Mouse (Mus musculus) kidney, adult 8-10 months (tissue): ENCODE data around the gene Kcnn1.

Experiments
- DNase-seq, 2 experiments: peaks; one replicate each; pipeline ENCODE4 v3.0.0; 2022

Gene Kcnn1

DNA sequence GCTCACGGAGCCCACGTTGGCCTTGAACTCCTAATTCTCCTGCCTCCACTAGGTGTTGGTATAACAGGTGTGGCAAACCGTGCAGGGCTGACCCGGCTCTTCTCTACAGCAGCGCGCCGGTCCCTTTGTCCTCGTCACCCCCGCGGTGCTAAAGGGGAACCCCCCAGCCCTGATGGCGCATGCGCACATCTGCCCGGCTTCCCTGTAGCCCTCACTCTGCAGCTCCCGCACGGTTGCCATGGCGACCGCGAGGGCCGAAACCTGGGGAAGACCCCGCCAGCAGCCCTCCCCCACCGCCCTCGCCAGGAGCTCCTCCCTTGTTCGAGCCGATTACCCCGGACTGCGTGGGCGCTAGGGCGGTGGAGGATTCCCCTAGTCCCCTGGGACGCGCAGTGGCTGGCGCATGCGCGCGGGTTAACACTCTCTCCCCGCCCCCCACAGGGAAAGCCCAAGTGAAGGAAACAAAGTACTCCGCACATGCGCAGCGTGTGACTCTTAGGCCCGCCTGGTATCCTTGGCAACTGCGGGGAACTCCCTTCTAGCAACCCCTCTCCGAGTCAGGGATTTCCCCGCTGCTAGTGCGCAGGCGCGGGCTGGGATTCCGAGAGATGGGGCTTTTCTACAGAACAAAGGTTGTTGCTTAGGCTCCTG, 2.4 kb upstream of the Kcnn1 start:
- peak; percentile 99 for DNase-seq

DNA sequence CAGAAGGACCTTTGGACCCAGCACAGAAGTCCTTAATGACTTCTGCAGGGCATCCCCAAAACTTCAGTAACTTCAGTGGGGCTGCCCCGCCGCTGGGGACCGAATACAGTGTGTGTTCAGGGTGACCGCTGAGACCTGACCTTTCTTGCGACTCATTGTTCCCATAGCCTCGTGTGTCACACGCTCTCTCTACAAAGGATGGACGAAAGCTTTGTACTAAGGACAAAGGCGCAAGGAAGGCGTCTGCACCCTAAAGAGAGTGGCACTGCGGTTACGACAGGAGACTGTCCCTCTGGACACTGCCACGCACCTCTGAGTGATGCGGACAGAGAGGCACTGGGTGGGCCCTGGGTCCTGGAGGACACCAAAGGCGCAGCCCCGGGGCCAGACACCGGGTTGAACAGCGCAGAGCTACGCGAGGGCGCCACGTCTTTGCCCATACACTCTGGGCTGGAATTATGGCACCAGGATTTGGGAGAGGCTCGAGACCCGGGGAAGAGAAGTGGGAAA, 1.7 kb upstream of the Kcnn1 start:
- DNase-seq = no peak

DNA sequence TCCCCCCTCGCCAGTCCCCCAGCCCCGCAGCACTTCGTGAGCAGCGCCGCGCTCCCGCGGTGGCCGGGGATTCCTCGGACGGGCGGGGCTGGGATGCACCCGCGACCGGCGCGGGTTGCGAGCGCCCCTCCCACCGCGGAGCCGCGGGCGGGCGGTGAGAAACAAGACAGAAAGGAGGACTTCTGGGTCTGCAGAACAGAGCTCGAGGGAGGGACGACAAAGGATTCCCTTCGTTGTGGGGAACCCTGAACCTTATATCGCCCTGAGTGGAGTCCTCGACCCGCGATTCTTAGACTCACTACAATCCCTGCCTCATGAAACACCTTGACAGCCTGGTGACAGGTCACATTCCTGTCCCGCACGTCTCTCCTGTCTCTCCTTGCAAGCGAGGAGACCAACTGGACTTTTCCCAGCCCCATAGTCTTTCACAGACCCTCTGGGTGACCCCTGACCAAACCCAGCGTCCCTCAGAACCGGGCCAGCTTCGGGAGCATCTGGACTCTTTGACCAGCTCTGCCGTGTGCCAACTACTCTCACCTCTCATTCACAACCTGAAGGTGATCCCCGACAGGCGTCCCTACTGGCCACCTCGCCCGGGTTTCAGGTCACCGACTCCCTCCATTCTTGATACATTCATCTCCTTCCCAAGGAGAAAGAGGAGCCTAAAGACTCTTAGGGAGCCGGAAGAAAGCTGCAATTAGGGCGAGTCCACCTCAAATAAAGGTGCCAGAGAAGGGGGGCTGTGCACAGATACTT, 1.1 kb upstream of the Kcnn1 start:
- no peak for DNase-seq

- DNase-seq = no peak
Observed at GRCm38 (mm10) chr8:70857516-70857915, 5.5 kb downstream of the Kcnn1 start.

DNA sequence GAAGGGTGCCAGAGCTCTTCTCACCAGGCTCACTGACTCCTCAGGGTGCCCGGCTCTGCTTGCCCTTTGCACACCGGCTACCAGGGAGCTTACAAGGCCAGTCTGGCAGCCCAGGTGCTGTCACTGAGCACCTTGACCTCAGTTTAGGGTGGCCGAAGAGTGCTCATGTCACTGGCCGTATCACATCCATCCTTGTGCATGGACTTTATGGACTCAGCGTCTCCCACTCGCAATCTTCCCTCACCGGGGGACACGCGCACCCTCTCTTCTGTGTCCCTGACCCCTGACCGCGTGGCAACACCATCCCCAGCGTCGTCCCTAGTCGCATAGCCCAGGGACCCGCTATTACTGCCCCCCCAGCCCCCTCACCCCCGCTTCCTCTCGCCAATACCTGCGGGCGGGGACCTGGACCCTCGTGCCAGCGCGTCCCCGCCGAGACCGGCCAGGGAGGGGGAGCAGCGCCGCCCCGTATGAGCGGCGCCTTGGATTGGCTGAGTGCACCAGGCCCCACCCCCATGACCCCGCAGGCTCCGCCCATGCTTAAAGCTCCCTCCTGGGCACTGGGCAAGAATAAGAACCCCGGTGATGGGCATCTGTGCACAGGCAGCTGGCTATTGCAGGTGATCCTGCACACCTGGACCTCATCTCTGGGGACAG, 6.4 kb downstream of the Kcnn1 start:
- DNase-seq = peak; percentile 76 to 81

DNA sequence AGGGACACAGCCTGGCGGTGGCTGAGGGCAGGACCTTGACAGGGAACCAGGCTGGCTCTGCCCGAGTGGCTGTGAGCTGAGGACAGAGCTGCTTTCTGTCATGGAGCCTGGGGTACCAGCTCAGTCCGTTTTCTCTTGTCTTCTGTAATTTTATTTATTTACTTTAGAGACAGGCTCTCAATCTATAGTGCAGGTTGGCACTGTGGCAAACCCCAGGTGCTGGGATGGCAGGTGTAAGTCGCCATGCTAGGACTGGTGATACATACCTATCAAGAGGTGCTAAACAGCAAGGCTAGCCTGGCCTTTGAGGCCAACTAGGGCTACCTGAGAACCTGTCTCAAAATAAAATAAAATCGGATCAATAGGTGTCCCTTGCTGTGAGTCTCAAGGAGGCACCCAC, 7.0 kb downstream of the Kcnn1 start:
- no peak for DNase-seq

- DNase-seq = no peak
Observed at GRCm38 (mm10) chr8:70853863-70854262, 9.2 kb downstream of the Kcnn1 start.

- no peak for DNase-seq
Observed at GRCm38 (mm10) chr8:70852595-70853231, 10.3 kb downstream of the Kcnn1 start.

GRCm38 (mm10) chr8:70851837-70852236, 11.2 kb downstream of the Kcnn1 start:
- DNase-seq = no peak

- no peak for DNase-seq
Observed at GRCm38 (mm10) chr8:70850947-70851346, 12.1 kb downstream of the Kcnn1 start.

DNA sequence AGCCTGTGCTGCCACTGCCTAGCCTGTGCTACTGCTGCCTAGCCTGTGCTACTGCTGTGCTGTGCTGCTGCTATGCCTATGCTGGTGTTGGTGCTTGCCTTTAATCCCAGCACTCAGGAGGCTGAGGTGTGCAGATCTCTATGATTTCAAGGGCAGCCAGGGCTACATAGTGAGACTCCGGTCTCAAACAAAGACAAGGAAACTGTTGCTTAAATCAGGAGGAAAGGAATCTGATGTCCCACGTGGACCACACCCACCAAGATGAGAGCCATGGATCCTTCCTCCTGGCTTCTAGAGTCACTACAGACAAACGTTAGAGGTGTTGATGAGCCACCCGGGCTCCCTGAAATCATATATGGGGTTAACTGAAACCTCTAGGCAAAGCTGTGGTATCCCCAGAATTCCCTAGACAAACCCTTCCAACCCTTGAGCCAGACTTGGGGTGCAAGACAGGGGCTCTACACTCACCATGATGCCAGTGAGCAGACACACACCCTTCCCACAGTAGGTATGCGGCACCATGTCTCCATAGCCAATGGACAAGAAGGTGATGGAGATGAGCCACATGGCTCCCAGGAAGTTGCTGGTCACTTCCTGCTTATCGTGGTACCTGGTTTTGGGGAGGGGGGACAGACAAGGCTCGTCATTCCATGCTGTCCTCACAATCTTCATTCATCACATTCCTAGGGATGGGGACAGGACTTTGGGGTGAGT, 12.8 kb downstream of the Kcnn1 start:
- DNase-seq = no peak

DNA sequence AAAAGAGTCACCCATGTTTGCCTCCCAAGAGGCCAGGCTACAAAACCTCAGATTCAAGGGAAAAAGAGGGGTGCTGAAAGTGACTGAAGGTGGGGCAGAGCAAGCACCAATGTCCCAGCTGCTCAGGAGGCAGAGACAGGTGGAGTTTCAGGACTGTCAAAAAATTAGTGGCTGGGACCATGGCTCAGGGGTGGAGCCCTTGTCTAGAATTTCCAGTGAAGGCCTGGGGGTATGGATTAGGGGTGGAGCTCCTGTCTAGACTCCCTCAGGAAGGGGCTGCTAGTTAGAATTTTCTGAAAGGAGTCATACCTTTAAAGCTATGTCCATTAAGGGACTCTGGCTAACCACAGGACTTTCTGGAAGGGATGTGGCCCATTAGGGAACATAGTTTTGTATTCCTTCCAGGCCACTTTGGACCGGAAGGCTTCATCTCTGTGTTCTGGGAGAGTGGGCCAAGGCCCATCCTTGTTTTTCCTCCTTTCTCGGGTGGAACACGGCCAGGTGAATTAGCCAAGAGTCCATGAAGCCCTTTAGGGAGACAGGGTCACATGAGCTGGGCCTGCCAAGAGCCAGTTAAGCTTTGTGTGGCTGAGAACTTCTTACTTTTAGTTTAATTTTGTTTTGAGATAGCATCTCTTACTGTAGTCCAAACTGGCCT, 13.6 kb downstream of the Kcnn1 start:
- no peak for DNase-seq

- no peak for DNase-seq
Observed at GRCm38 (mm10) chr8:70846371-70847154, 16.5 kb downstream of the Kcnn1 start.

GRCm38 (mm10) chr8:70845108-70845507, 17.9 kb downstream of the Kcnn1 start:
- DNase-seq = no peak

GRCm38 (mm10) chr8:70844523-70844922, 18.5 kb downstream of the Kcnn1 start:
- peak; percentile 78 to 91 for DNase-seq

GRCm38 (mm10) chr8:70843941-70844340, 19.1 kb downstream of the Kcnn1 start:
- no peak for DNase-seq

DNA sequence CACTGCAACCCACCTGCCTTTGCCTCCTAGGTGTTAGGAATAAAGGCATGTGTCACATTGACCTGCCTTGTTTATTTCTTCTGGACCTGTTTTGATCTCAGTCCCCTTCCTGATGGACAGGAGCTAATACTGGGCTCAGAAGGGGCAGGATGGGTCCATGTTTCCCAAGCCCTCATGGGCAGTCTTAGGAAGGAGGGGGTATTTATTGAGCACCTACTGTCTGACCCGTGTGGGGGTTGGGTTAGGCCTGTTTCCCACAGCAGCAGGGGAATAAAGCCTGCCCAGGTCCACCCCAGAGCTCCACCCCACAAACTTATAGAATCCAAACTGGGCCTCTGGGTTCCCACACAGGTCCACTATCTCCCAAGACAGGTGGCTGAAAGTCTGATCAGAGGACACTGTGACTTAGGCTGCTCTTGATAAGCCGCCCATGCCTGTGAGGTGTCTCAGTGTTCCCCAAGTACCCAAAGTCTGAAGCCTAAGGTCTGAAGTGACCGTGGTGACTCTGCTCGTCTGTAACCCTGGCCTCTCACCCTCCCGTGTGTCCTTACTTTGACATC, 19.8 kb downstream of the Kcnn1 start:
- no peak for DNase-seq

GRCm38 (mm10) chr8:70842484-70842883, 20.6 kb downstream of the Kcnn1 start:
- no peak for DNase-seq

GRCm38 (mm10) chr8:70841147-70842072, 21.6 kb downstream of the Kcnn1 start:
- peak; percentile 86 to 96 for DNase-seq

- DNase-seq = peak; percentile 75 to 76
Observed at GRCm38 (mm10) chr8:70840590-70840989, 22.5 kb downstream of the Kcnn1 start.
